Mouse (Mus musculus) intestine, postnatal 0 days (tissue): Measurements from ENCODE around the gene Traf5. TPM values are rescaled to one million over a fixed set of nuclear protein-coding genes. Genes with fewer than 3 reads are reported as not detected.

ENCODE experiments used
- ATAC-seq: fragments of 200-750 bp; cut with Nextera tagmentation; 2 replicates; pipeline ENCODE4 v1.8.0; 2017; ENCODE audit warnings: mild to moderate bottlenecking, moderate TSS enrichment, moderate library complexity
- H3K27ac ChIP-seq: fragments of 300-500 bp; sonication (generic); 2 replicates; pipeline ENCODE4 v1.5.1; 2014; ENCODE audit warnings: mild to moderate bottlenecking, low read depth, low read length, moderate library complexity
- H3K27me3 ChIP-seq: fragments of 300-500 bp; sonication (generic); replicated peaks from 2 replicates; pipeline ENCODE4 v1.6.1; 2014; ENCODE audit warnings: low read length, mixed read lengths; ENCODE audit not compliant: control insufficient read depth, insufficient read depth
- H3K36me3 ChIP-seq: fragments of 300-500 bp; sonication (generic); 2 replicates; pipeline ENCODE4 v1.6.1; 2014; ENCODE audit warnings: mild to moderate bottlenecking, moderate library complexity; ENCODE audit not compliant: control insufficient read depth, insufficient read depth
- H3K4me1 ChIP-seq: fragments of 300-500 bp; sonication (generic); replicated peaks from 2 replicates; pipeline ENCODE4 v1.6.1; 2014; ENCODE audit warnings: antibody characterized with exemption, low read length, mixed read lengths; ENCODE audit not compliant: control insufficient read depth, insufficient read depth
- H3K4me2 ChIP-seq: fragments of 300-500 bp; sonication (generic); replicated peaks from 2 replicates; pipeline ENCODE4 v1.6.1; 2014; ENCODE audit warnings: low read depth, mild to moderate bottlenecking, moderate library complexity
- H3K4me3 ChIP-seq: fragments of 300-500 bp; sonication (generic); 2 replicates; pipeline ENCODE4 v1.5.1; 2014; ENCODE audit warnings: low read depth, low read length
- H3K9ac ChIP-seq: fragments of 300-500 bp; sonication (generic); 2 replicates; pipeline ENCODE4 v1.6.1; 2014; ENCODE audit warnings: mild to moderate bottlenecking, low read depth, low read length
- H3K9me3 ChIP-seq: fragments of 300-500 bp; sonication (generic); 2 replicates; pipeline ENCODE4 v1.6.1; 2016; ENCODE audit warnings: mixed run types; ENCODE audit not compliant: control insufficient read depth
- CTCF ChIP-seq: sonication (generic); IDR thresholded peaks from 2 replicates; pipeline ENCODE4 v1.5.1; 2016; ENCODE audit warnings: low read depth, mild to moderate bottlenecking, control low read depth, antibody characterized with exemption, moderate library complexity
- WGBS: fragments of 180-500 bp; shearing (Covaris S2); extraction: QIAGEN DNeasy Blood & Tissue Kit; methylation state at CpG from one replicate; pipeline ENCODE4 v1.1.7; 2014; 5-methylcytosine and 5-hydroxymethylcytosine counted together
- polyA plus RNA-seq: library from polyadenylated mRNA; unstranded; fragments of >200 nt; fragmentation: Nextera tagmentation; extraction: Ambion mirVana; gene quantifications from 2 replicates; pipeline ENCODE4 v1.2.1, GENCODE M21; 2015

The Traf5 gene
- polyA plus RNA-seq, 1 experiment from 2014 or later: 10.3 TPM

DNA sequence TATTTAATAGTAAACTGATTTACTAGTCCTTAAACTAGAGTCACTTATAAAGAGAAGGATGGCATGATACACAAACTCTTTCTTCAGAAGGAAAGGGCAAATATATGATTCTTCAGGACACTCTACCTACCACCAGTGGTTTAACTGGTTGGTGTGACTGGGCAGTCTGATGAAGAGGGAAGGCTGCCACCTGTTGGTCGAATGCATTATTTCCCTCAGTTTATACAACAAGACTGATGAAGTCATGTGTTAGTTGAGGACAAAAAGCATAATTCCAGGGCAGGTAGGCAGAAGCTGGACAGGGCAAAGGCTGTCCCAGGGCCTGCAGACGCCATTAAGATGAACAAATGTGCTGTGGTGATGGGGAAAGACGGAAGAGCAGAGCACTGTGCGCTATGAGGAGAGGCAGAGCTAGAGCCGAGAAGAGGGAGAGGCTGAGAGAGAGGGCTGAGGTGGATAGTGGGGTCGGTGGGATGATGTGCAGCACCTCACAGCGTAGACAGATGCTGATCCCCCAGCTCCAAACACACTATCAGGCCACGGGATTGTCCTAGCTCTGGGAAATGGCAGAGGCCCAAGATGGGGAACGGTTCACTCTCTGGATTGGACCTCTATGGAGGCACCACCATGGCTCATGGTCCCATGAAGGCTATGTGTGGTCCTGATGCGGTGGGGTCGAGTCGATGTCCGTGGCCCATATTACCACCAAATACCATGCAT, 2.3 kb upstream of the Traf5 start:
- 55% methylated on average over 13 of the region's 13 CpGs for WGBS
- H3K9ac ChIP-seq: no peak overlapping the region
- peak; percentile 88 for TF ChIP-seq CTCF

DNA sequence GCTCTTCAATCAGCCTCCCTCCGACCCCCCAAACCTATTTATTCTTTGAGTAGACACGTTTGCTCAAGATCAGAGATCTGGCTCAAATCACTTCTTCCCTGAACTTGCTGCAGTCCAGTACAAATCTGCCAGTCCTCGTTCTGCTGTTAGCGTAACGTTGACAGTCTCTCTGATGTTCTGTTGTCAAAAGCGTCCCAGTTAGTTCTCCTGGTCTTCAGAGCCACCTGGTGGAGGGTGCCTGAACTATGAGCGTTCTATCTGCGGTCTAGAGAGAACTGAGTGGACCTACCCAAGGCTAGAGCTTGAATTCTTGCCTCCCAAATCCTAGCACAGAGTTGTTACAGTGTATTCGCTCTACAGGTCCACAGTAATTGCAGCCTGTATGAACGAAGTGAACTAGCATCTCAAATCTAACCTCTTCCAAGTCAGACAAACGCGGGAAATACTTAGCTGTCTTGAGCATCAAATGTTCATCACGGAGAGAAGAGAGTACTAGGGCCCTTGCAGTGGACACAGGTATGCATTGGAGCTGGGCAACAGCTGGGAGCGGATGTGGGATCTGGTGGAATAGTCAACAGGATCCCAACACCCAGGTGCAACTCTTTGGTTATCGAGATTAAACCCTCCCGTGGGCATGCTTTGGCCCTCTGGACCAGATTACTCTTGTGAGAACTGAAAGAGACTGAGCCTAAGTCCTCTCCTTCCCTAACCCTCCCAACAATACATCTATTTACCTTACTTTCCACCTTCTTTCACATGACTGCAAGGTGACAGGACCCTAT, 711 bp upstream of the Traf5 start:
- Histone ChIP-seq H3K4me2 (peak overlapping the region; percentile 88), H3K27ac (peak overlapping the region; percentile 92), H3K9ac (peak overlapping the region; percentile 81), H3K4me3 (peak overlapping the region; percentile 78), H3K27me3 (no peaks in the 10 kb centered on the region), H3K9me3 (no peaks in the 10 kb centered on the region), H3K36me3 (no peaks in the 10 kb centered on the region; the same call in 1 of the 2 replicates), H3K4me1 (0 out of 2 replicates have a peak, but pooled peaks cover 4% of the 10 kb centered on the region)
- ATAC-seq: peak; percentile 77
- WGBS: 30% methylated on average over 16 of the region's 16 CpGs
- TF ChIP-seq CTCF: peak; percentile 97

More for the DNA sequence above, 2.3 kb upstream of the Traf5 start:
- no peak for ATAC-seq
- no peak overlapping the region for H3K27ac ChIP-seq
- H3K4me3 ChIP-seq: no peak overlapping the region
- no peaks in the 10 kb centered on the region for H3K9me3 ChIP-seq
- 0 out of 2 replicates have a peak, but pooled peaks cover 4% of the 10 kb centered on the region for H3K4me1 ChIP-seq
- H3K4me2 ChIP-seq: no peak overlapping the region
- H3K27me3 ChIP-seq: no peaks in the 10 kb centered on the region
- H3K36me3 ChIP-seq: peaks cover 5% of the 10 kb centered on the region; the same call in 1 of the 2 replicates

DNA sequence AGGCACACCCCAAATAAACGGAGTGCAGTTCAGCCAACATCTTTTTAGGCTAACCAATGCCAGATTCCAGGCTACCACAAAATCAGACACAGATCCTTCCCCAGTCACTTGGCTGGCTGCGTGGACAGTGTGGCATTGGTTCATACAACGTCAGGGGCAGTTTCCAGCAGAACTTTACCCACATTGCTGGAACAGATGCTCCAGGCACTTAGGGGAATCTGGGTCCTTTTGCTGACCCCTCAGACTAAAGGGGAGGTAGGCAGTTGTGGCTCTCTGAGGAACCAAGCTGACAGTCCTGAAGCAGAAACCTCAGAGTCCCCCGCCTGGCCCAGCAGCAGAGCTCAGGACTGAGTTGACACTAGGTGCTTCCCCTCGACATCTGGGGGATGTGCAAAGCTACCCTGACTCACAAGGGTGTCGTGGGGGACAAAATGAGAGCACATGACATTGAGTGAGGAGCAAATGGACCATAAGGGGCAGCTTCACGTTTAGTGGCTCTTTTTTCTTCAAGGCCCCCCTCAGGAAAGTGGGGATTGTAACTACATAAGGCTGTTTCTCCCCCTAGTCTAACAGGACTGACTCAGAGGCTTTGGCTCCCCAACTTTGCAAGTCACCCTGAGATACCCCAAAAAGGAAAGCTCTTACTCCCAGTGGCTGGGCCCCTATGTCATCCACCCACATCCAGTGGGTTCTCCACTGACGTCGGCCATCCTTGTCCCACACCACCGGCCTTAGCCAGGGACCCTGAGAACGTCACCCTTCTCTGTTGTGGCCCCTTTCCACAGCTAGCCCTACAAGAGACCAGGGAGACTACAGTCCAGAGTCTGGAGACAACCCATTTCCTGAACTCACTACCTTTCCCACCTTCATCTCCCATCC, 1.4 kb downstream of the Traf5 start:
- peak overlapping the region; percentile 81; the same call in 1 of the 2 replicates for H3K9ac ChIP-seq
- WGBS: 75% methylated on average over 11 of the region's 11 CpGs

DNA sequence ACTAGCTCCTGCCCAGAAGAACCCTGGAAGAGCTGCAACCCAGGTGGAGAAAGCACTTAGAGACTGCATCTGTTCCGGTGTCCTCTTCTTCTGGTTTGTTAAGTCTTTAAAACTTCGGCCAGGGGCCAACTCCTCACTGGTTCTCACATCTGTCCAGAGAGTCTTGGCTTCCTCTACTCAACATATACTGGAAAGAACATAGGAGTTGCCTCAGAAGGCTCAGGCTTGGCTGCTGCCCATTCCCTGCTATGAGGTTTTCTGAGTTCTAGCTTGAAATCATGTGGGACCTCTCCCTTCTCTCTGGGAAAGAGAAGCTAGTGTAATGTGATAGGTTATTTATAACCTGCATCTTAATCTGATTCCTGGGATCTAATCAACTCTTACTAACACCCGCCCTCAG, 2.1 kb downstream of the Traf5 start:
- Histone ChIP-seq H3K27me3 (no peaks in the 10 kb centered on the region), H3K36me3 (no peaks in the 10 kb centered on the region; the same call in 1 of the 2 replicates), H3K4me3 (no peak overlapping the region), H3K9ac (no peak overlapping the region), H3K9me3 (no peaks in the 10 kb centered on the region), H3K27ac (no peak overlapping the region), H3K4me2 (peak overlapping the region; percentile 88), H3K4me1 (peaks cover 7% of the 10 kb centered on the region; the same call in 1 of the 2 replicates)
- WGBS: 77% methylated on average over 3 of the region's 3 CpGs
- no peak for TF ChIP-seq CTCF
- ATAC-seq: no peak

More for the DNA sequence above, 1.4 kb downstream of the Traf5 start:
- no peak for TF ChIP-seq CTCF
- no peaks in the 10 kb centered on the region; the same call in 1 of the 2 replicates for H3K36me3 ChIP-seq
- no peaks in the 10 kb centered on the region for H3K9me3 ChIP-seq
- peak overlapping the region; percentile 78 for H3K4me3 ChIP-seq
- no peak for ATAC-seq
- peak overlapping the region; percentile 88 for H3K4me2 ChIP-seq
- H3K27ac ChIP-seq: no peak overlapping the region
- H3K4me1 ChIP-seq: peaks cover 7% of the 10 kb centered on the region; the same call in 1 of the 2 replicates
- no peaks in the 10 kb centered on the region for H3K27me3 ChIP-seq

DNA sequence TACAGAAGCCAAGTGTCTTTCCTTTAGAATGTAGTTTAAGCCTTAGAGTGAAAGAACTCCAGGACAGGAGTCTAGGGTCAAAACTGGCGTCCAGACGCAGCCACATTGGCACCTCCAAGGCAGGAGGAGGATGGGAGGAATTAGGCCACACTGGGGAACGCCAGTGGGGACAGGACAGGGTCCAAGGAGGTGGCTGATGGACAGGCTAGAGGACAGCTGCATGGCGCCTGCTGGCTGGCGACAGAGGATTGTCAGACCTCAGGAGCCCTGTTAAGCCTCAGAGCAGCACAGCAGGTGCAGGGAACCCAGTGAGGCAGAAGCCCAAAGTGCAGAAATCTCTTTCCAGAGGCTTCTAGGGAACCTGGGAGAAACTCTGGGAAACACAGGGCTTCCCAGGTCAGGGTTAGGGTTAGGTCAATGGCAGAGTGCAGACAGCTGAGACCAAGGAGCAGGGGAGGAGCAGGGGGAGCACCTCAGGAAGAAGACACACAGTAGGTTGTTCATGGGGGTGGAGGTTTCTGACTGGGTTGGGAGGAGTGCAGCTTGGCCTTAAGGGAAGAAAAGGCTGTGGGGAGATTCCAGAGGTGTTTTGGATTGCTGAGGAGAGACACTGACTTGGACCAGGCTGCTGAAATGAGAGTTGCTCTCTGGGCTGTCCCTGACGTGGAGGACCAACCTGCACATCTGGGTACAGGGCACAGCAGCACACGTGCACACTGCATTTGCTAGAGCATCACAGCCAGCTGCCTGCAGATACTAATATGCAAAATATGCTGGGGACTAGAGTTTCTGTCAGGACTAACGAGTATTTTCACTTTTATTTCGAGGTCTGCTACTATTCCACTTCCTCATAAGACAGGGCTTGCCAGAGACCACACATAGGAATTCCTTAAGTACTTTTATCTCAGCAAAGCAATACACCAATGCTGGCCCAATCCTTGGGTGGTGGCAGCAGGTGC, 2.9 kb downstream of the Traf5 start:
- WGBS: 82% methylated on average over 9 of the region's 9 CpGs
- peaks cover 7% of the 10 kb centered on the region; the same call in 1 of the 2 replicates for H3K4me1 ChIP-seq
- ATAC-seq: no peak
- no peaks in the 10 kb centered on the region for H3K9me3 ChIP-seq
- no peak overlapping the region for H3K9ac ChIP-seq
- H3K27ac ChIP-seq: no peak overlapping the region
- no peak for TF ChIP-seq CTCF
- no peak overlapping the region for H3K4me3 ChIP-seq
- H3K36me3 ChIP-seq: no peaks in the 10 kb centered on the region; the same call in 1 of the 2 replicates
- H3K27me3 ChIP-seq: no peaks in the 10 kb centered on the region
- no peak overlapping the region for H3K4me2 ChIP-seq
